Mouse (Mus musculus) liver, embryonic 14.5 days (tissue): ENCODE measurements around the gene Ephb4.

Source experiments
- CTCF ChIP-seq: IDR thresholded peaks from 2 replicates; pipeline ENCODE4 v1.5.1; 2016; ENCODE audit warnings: antibody characterized with exemption, low read depth, control low read depth
- EP300 ChIP-seq: IDR thresholded peaks from 2 replicates; pipeline ENCODE4 v1.6.1; 2016; ENCODE audit warnings: antibody characterized with exemption, low read depth

DNA sequence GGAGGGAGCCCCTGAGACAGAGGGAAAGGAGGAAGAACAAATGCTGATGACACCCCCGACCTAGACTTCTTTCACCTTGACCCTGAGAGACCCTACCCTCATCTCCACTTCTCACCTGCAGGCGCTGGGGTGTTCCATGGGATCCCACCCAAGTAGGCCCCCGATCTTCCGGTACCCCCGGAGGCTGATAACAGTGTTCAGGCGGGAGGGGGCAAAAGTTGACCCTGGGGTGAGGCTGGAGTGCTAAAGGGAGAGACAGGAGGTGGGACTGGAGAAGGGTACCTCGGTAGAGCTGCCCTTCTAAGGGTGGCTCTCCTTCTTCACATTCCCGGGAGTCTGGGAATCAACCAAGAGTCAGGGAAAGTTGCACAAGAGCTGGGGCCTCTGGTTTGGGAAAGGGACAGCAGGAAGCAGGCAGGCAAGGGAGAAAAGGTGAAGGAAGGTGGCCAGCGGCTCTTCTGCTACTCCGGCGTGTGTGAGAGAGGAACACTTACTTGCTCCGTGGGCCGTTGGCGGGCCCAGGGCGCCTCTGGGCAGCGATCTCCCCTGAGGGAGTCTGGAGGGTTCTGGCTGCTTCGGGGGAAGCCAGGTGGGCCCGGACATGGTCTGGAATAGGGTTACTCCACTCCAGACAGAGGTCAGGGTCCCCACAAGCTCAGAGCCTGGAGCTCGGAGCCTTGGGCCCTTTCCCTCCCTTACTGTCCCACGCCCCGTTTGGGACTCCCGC, 36.3 kb upstream of the Ephb4 start:
- no peak for TF ChIP-seq CTCF
- TF ChIP-seq EP300, result no peak
